Mouse (Mus musculus): Measurements from ENCODE around the gene Pdzd2. TPM values are rescaled to one million over a fixed set of nuclear protein-coding genes. Genes with fewer than 3 reads are reported as not detected.

Gene Pdzd2
- total RNA-seq, 2 experiments from 2014 or later = 136 to 185 TPM

DNA sequence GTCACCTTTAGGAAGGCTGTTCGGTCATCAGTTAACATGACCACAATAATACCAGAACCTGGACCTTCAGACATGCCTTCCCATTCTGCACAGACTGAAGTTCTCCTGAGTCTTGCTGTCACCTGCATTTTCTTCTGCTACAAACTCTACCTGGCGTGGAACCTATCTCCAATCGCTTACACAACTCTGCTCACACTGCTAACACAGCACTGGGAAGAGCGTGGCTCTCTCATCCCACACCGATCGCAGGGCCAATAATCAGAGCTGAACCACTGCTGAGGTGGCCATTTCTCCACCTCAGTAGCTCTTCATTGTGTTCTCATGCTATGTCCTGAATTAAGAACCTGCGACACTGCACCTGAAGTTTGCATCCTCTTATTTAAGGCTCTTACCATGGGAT lies 111.3 kb downstream of the Pdzd2 start:
- intact Hi-C loops (cut with DNase I) = no loop called here
- no peak for DNase-seq

DNA sequence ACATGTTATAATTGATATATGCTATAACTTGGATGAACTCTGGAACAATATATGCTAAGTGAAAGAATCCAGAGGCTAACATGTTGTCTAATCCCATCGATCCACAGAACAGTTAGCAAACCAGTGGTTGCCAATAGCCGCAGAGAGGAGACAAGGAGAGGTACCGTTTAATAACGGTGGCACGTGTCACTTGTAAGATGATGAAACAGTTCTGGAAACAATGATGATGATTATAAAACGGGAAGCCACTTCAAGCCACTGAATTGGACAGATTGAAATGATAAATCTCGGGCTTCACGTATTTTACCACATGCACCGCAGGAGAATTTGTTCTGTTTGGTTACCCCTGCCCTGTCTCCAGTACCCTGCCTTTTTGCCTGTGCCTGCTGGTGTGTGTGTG lies 112.8 kb downstream of the Pdzd2 start:
- intact Hi-C loops (cut with DNase I) = no loop called here

DNA sequence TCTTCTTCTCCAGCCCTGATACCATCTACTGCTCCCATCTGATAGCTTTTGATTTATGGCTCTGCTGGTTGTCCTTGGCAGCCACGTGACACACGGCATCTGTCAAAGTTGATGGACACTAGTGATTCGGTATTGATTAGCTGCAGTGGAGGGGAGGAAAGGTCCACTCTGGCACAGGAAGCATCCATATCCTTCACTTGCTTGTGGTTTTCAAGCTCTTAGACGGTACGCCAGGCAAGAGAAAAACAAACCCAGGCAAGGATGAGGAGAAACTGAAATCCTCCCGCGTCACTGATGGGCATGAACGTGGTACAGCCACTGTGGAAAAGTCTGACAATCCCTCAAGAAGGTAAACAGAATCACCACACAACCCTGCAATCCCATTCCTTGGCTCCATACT lies 113.6 kb downstream of the Pdzd2 start:
- intact Hi-C loops (cut with DNase I) = no loop called here

More for the DNA sequence above, 112.8 kb downstream of the Pdzd2 start:
- no peak for DNase-seq

DNA sequence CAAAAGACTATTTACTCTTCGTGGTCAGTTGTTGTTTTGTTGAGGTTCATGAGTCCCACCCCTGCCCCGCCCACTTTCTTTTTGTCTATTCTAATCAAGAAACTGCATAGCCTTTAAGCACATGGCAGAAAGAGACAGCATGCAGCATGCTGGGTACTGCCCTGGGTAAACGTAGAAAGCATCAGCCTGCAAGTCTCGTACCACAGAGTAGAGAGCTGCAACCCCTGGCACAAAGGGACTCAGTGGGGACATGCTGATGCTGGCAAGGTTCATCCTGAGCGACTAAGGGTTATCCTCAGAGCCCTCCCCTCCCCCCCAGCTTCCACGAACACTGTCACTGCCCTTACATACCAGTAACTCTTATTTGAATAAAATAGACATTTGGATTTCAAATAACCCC lies 114.2 kb downstream of the Pdzd2 start:
- intact Hi-C loops (cut with DNase I) = no loop called here
- no peak for DNase-seq

More for the DNA sequence above, 113.6 kb downstream of the Pdzd2 start:
- DNase-seq = no peak

DNA sequence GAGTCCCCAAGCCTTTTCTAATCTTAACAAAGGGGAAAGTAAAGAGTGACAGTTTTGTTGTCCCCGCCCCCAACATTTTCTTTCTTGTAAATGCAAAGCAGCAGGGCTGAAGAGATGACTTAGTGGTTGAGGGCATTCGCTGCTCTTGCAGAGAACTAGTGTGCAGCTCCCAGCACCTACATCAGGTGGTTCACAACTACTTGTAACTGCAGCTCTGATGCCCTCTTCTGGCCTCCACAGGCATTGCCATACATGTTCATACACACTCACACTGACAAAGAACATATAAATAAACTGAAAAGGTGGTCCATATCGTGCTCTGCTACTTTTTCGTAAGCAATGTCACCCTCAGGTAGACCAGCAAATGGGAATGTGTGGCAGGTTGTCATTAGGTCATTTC lies 116.2 kb downstream of the Pdzd2 start:
- no peak for DNase-seq

DNA sequence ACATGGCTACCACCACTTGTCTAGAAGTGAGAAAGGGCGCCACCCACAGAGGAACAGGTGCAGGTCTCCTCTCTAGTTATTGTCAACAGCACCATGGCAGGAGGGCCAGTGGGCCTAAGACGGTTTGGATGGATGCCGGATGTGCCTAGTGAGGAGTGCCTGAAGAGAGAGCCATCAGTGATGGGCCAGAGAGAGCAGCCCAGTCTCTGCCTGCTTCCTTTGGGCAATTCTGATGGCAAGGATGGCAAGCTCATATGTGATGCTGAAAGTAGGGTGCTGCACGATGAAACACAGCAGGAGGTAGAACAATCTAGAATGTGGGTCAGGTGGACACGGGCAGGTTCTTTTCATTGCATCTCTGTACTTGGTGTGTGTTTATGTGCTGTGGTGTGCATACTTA lies 117.0 kb downstream of the Pdzd2 start:
- intact Hi-C loops (cut with DNase I) = no loop called here

More for the DNA sequence above, 116.2 kb downstream of the Pdzd2 start:
- intact Hi-C loops (cut with DNase I) = no loop called here

DNA sequence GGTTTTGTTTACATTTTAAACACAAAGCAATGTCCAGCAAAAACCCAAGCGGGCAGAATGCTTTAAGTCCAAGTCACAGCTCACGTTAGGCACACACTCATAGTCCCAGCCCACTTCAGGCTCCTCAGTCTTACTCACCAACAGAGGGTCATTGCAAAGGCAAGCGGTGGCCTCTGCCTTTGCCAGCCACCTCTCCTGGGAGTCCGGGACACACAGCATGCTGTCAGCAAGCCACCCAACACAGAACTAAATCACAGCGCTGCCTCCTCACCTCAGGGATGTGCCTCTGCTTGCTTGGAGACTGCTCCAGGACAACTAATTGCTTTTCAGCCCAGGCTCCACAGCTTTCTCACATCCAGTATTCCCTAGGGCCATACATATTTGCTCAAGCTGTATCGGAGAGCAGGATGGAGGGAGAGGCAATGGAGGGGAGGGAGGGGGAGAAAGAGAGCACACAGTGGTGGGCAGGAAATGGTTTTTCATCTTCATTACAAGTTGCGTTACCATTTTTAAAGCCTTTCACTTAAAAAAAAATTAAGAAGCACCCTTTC lies 117.6 kb downstream of the Pdzd2 start:
- intact Hi-C loops (cut with DNase I) = no loop called here
- DNase-seq = peak in 1 of 2 experiments; percentile 33

More for the DNA sequence above, 117.0 kb downstream of the Pdzd2 start:
- no peak for DNase-seq

DNA sequence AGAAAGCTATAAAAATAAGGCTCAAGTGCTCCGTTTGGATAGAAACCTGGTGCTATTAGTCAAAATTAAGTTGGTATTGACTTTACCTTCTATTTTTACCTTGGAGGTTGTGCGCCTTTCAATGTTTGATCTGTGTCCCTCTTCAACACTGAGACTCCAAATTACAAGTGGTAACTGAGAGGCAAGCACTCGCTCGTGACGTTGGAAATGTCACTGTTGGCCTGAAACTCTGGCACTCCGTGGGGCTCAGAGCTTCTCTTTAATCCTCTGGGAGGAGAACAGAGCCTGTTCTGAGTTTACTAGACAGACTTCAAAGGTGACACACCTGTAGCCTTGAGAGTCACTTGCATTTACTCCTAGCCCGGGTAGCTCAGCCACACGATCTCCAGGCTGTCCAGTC lies 120.5 kb downstream of the Pdzd2 start:
- DNase-seq = no peak
- intact Hi-C loops (cut with DNase I) = no loop called here

DNA sequence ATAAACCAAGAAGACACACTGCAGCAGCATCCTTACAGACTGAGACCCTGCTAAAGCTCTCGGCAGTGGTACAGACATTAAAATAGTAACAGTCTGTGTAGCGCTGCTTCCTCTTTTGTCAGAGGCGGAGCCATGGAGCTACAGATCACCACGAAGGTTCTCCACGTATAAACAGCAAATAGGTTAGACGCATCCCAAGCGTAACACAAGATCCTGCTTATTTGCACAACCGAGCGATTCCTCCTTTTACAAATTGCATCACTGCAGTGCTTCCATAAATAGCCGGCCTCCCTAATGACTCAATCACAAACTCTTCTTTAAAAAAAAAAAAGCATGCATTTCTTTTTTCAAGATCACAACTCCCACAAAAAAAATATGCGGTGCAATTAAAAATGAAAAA lies 122.1 kb downstream of the Pdzd2 start:
- intact Hi-C loops (cut with DNase I) = no loop called here
- DNase-seq = no peak

DNA sequence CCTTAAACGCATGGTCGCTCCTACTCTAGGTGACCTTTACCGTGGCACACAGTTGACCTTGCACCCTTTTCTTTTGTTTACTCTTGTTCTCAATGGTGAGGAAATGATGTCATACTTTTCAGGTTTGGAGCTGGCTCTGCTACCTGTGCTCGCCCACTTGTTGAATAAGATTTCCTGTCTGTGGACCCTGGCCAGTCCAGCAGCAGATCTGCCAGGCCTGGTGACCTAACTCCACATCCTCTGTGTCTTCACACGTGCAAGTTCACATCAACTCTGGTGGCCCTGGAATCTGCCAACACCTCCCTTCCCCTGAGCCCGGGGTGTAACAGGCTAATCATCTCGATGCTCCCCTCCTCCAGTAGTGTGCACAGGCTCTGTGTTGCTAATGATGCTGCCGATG lies 122.5 kb downstream of the Pdzd2 start:
- DNase-seq = peak in 1 of 2 experiments; percentile 29
- intact Hi-C loops (cut with DNase I) = no loop called here

DNA sequence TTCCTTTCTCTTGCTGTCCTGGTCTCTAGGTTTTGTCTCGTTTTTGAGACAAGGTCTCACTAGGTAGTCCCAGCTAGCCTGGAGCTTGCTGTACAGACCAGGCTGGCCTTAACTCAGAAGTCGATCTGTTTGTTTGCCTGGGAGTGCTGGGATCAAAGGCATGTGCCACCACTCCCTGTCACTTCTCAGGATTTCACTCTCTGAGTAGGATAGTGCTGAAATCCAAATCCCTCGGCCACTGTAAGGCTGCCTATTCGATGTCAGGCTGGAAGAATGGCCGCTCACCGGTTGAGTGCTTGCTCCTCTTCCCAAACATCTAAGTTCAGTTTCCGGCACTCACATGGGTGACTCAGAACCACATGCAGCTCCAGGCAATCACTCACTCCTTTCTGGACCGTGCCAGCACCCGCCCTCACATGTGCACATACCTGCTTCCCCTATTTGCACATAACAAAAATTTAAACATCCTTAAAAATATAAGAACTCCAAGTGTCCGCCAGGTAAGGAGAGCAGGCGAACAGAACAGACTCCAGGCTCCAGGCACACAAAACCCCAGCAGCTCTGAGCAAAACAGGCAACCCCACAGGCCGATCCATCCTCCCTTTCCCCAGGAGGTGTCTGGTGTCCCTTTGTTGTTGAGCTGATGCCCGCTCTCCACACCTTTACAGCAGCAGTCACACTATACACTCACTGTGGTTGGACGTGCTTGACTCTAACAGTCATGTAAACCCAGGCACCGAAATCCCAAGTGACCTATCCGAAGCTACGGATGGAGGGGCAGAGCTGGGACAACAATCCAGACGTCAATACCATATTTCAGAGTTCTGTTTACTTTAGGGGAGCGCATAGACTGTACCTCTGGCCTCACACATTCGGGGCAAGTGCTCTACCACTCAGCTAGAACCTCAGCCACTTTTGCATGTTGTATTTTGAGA lies 124.5 kb downstream of the Pdzd2 start:
- intact Hi-C loops (cut with DNase I) = no loop called here
- DNase-seq = no peak

DNA sequence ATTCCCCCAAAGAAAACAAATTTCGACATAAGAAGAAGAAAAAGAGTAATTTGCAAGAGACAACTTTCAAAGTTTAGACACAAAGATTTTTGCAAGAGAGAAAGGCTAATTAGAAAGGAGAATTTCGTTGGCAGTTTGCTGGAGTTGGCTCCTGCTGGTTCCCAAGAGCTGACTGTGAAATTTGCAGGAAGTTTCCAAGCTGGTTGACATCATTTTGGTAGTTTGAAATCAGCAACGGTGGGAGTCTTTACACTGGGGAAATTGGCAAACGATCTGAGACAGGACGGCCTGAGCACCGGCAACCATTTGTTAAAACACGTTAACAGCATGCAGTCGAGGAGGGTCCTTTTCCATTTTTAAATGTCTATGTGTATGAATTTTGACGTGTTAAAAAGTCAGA lies 125.7 kb downstream of the Pdzd2 start:
- peak in 1 of 2 experiments; percentile 45 for DNase-seq
- intact Hi-C loops (cut with DNase I) = no loop called here

DNA sequence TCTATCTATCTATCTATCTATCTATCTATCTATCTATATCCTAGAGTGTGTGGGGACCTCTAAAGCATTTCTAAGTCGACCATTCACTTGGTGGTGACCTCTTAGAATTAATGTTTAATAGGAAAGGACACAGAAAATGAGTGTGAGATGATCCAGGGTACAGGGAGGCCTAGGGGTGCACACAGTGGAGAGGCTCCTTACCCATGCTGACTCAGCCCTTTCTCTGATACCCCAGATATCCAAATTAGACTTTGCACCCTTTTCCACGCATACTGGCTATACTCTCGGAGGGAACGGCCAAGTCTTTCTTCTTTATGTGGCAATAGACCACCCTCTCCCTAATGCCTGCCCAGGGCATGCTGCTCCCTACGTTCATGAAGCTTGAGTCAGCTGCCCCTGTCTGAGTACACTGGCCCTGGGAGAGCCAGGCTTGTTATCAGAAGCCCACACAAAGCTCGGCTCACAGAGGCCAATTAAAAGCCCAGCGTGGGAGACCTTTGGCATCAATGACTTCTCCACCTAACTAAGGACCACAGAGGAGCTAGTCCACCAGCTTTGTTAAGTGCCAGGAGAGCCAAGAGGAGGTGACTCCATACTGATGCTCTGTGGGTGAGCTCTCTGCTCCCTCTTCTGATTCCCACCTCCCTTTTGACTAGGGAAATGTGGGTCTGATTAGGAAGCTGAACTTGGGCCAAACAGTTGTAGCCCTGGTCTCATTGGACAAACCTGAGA lies 126.6 kb downstream of the Pdzd2 start:
- intact Hi-C loops (cut with DNase I) = no loop called here
- DNase-seq = no peak

DNA sequence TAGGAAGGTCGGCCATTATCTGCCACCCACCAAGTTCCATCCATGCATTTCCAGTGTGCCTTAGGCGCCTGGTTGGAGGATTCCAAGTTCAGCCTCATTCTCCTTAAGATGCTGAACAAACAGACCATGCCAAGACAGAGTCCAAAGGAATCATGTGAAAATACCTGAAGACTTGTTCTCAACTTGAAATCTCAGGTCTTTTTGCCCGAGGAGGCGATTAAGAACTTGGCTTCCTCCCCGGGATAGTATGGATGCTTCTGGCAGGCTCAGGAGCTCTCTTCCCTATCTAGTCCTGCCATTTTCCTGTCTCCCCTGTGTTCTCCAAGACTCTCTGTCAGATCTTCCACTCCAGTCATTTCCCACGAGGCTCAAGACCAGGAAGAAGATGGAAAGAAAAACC lies 131.6 kb downstream of the Pdzd2 start:
- DNase-seq = no peak
- intact Hi-C loops (cut with DNase I) = no loop called here

DNA sequence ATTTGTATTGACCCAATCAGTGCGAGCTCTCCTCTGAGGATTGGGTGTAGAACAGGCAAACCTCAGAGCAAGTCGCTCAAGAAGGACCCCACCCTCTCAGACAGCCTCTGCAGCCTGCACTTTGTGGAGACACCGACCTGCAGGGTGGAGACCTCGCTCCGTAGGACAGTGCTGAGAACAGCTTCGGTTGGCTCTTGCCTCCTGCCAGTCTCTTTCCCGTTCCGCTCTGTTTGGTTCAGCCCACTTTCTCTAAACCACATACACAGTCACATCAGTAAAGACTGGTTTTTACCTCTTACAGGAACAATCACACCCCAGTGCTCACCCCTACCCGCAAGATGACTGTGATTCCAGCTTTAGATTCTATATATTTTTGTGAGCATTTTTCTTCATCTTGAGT lies 133.4 kb downstream of the Pdzd2 start:
- intact Hi-C loops (cut with DNase I) = no loop called here
- no peak for DNase-seq

DNA sequence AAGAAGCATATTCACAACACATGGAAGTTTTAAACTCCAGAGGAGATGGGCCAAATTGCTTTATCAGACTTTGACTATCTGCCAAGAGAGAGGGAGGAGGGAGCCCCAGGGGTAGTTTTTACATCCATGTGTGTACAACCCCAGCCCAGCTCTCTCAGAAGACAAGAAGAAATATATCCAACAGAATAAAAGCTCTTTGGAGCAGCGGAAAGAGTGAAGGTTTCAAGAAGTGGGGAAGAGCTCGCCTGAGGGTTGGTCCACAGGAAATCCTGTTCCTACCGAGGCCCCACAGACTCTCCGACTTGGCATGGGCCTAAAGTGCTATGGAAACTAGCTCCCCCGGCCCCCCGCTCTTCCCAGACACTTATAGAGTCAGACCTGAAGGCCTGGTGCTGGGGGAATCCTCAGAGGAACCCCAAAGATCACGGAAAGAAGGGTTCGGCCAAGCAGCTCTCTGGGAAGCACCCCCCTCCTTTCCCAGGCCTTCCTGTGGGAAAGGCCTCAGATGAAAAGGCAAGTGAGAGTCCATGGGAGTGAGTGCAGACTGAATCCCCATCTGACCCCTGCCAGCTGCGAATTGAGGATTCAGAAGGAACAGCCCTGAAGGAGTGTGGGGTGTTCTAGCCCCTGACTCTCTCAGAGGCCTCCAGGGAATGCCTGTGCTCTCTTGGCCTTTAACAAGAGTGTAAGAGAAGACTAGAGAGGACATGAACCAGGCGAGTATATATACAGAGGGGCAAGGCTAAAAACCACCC lies 134.3 kb downstream of the Pdzd2 start:
- peak in 1 of 2 experiments; percentile 31 for DNase-seq

DNA sequence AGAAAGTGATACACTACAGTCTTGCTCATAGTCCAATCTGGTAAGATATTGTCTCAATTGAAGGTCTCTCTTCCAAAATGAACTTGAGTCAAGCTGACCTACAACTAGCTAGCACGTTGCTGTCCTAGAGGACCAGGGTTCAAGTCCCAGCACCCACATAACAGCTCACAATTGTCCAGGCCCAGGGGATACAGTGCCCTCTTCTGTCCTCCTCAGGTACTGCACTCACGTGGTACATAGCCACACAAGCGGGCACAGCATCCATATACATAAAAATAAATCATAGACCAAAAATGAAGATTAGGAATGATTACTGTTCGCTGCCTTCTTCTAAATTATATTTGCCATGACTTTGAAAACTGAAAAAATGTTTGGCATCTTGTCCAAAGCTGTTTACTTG lies 136.1 kb downstream of the Pdzd2 start:
- no peak for DNase-seq
- intact Hi-C loops (cut with DNase I) = no loop called here

More for the DNA sequence above, 134.3 kb downstream of the Pdzd2 start:
- intact Hi-C loops (cut with DNase I) = no loop called here

DNA sequence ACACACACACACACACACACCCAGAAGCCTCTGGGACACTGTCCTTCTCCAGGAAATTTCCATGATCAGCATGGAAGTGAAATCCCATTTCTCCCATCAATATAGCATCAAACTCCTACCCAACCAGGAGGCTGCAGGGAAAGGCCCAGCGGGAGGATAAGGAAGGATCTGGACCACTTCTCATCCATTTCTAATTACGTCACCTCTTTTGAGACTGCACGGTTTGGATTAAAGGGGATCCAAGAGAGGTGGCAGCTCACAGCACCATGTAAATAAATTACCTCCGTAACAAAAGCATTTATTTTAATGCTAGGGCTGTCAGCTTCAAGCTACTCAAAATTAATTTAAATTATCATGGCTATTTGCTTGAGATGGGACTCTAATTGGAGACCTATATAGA lies 146.6 kb downstream of the Pdzd2 start:
- no peak for DNase-seq
- intact Hi-C loops (cut with DNase I) = no loop called here

DNA sequence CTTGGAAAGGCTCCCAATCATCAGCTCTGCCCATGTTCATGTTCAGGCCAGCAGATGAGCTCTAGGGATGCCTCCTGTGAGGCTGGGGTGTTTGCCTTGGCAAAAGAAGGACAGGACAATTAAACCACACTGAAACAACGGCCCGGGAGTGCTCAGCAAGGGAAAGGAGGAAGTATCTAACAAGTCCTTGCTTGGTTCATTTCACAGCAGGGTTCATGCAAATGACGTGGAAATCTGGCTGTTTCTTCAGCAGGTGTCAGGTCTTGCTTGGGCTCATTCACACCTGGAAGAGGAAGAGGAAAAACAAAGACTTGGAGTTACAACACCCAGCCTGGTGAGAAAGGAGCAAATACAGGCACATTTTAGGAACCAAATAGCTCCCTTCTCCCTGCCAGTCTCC lies 147.1 kb downstream of the Pdzd2 start:
- DNase-seq = no peak
- intact Hi-C loops (cut with DNase I) = no loop called here

DNA sequence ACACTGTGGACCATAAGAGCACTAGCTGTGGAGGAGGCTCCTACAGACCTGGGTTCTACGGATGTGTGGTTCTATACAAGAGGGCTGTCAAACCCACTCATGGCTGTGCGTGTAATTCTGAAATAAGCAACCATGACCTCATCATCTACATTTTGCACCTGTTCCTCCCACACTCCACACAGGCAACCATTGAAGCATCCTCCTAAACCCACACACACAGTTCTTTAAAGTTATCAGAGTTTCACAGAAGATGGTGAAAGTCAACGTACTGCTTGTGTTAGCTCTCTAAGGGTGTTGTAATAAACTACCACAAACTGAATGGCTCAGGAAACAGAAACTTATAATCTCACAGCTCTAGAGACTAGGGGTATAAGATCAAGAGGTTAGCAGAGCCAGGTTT lies 151.1 kb downstream of the Pdzd2 start:
- DNase-seq = no peak
- intact Hi-C loops (cut with DNase I) = no loop called here
